Mouse (Mus musculus): Measurements from ENCODE around the gene Bub3.

The Bub3 gene

DNA sequence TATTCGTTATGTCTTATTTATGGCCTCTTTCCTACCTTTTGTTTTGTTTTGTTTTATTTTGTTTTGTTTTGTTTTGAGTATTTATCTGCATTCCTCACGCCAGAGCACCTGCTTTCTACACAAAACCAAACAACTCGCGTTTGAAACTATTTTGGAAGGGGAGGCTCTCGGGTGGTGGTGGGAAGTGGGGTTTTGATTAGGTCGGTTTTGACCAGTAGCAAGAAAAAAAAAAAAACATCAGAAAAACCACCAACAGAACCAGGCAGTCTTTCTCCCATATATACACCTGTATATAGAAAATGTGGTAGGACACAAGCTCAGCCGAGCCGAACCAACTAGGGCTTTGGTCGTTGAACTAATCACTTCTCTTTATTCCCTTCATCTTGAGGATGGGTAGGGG is 3.9 kb upstream of the Bub3 start:
- DNase-seq (ENCODE audit: low spot score): no peak

GRCm38 (mm10) chr7:131556541-131557271 is 3.3 kb upstream of the Bub3 start:
- DNase-seq (ENCODE audit: low spot score): no peak

DNA sequence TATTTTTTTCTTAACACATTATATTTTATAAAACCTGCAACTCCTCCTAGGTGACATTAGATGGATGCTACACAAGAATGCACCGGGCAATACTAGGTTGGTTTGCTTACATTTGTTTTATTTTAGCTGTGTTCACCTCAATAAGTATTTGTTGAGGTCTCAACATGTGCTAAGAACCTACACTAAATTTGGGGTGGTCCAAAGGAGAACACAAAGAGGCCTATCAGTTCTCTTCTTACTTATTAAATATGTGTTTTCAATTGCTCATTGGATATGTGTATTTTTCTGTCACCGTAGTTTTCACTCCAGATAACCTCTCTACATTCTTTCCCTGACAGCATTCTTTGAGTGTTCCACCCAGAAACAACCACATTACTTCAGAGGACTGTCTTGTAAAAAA is 2.3 kb upstream of the Bub3 start:
- DNase-seq (ENCODE audit: low spot score): no peak

DNA sequence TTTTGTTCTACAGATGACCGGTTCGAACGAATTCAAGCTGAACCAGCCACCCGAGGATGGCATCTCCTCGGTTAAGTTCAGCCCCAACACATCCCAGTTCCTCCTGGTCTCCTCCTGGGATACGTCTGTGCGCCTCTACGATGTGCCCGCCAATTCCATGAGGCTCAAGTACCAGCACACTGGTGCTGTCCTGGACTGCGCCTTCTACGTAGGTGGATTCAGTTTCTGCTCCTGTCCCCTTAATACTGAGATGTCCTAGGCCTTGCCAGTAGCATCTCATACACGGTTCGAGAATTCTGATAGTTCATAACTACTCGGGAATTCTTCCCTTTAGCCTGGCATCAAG is 648 bp downstream of the Bub3 start:
- no peak for DNase-seq (ENCODE audit: low spot score)

GRCm38 (mm10) chr7:131575246-131575645 is 15.2 kb downstream of the Bub3 start:
- no peak for DNase-seq (ENCODE audit: low spot score)

GRCm38 (mm10) chr7:131582178-131582577 is 22.2 kb downstream of the Bub3 start:
- DNase-seq (ENCODE audit: low spot score): no peak

GRCm38 (mm10) chr7:131585551-131585950 is 25.5 kb downstream of the Bub3 start:
- no peak for DNase-seq (ENCODE audit: low spot score)

DNA sequence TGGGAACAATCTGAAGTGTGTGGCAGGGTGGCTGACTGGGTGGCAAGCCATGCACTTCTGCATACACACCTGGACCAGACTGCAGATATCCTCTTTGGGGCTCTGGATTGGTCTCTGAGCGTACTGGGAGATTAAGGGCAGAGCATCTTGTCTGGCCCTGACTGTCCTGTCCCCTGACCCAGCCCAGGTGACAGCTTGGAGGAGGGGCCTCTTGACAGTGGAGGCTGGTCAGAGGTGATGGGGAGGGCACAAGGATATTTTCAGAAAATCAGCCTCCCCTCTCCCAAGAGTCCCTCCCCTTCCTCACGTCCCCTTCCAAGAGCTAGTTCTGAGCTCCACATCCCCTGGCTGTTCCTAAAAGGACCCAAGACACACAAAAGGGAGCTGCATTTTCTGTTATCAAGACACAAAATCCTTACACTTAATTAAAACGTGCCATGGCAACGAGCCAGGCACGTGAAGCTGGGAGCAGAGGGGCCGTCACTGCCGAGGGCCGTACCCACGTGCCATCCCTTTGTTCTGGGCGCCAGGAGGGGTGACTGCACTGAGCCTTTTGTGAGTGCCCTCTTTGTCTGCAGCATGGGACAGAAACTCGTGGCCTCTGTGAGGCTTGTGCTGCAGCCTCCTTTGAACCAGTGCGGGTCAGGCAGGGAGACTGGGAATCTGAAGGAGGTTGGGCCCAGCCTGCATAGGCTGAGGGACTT is 37.9 kb downstream of the Bub3 start:
- no peak for DNase-seq (ENCODE audit: low spot score)

GRCm38 (mm10) chr7:131598483-131598824 is 38.4 kb downstream of the Bub3 start:
- peak; percentile 21 for DNase-seq (ENCODE audit: low spot score)

DNA sequence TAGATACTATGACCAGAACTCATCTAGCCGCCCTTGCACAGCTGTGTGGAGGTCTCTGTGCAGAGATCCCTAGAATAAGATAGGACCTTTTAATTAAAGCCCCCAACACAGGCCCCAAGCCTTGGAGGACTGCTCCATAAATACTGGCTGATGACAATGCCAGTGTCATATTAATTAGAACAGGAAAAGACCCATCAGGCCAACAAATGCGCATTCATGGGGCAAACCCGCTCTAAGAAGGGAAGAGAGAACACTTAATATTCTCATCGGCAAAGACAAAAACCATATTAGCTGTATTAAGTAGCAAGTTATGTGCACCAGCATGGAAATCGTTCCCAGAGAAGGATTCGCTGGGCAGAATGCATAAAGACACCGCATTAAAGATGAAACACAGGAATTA is 42.1 kb downstream of the Bub3 start:
- DNase-seq (ENCODE audit: low spot score): no peak

- no peak for DNase-seq (ENCODE audit: low spot score)
Observed at GRCm38 (mm10) chr7:131603186-131603585, 43.2 kb downstream of the Bub3 start.

- DNase-seq (ENCODE audit: low spot score): no peak
Observed at GRCm38 (mm10) chr7:131604946-131605345, 44.9 kb downstream of the Bub3 start.

GRCm38 (mm10) chr7:131605481-131605880 is 45.5 kb downstream of the Bub3 start:
- no peak for DNase-seq (ENCODE audit: low spot score)

- DNase-seq (ENCODE audit: low spot score): no peak
Observed at GRCm38 (mm10) chr7:131608049-131608448, 48.0 kb downstream of the Bub3 start.

GRCm38 (mm10) chr7:131609677-131610076 is 49.7 kb downstream of the Bub3 start:
- no peak for DNase-seq (ENCODE audit: low spot score)

All from layer of hippocampus, adult 9-10 months (tissue).